Mouse (Mus musculus) gastrocnemius, postnatal 4 days (tissue): ENCODE results near the gene Acads. TPM values are rescaled to one million over a fixed set of nuclear protein-coding genes. Genes with fewer than 3 reads are reported as not detected.
"Not testable (repeated sequence)": the region's sequence is repeated elsewhere in the genome, so short reads cannot be mapped to it uniquely, and the experiment has no call there.

Experiments used
- DNase-seq, 2 experiments: peaks; one replicate each; pipeline ENCODE4 v3.0.0; 2021 to 2022; ENCODE audit warnings: low spot score in 2 of 2, mixed read lengths in 2 of 2
- total RNA-seq, 2 experiments: library from RNA; stranded (reverse); gene quantifications; 2 replicates each; pipeline ENCODE4 v1.2.3; 2021

The Acads gene
- total RNA-seq, 2 experiments from 2014 or later = 74.6 to 78.1 TPM

GRCm38 (mm10) chr5:115074749-115075148 lies 44.4 kb downstream of the Acads start:
- no peak for DNase-seq

GRCm38 (mm10) chr5:115073306-115073705 lies 45.8 kb downstream of the Acads start:
- not testable (repeated sequence) for DNase-seq

- DNase-seq = no peak
Observed at GRCm38 (mm10) chr5:115072143-115072542, 47.0 kb downstream of the Acads start.

- DNase-seq = no peak
Observed at GRCm38 (mm10) chr5:115071096-115071901, 47.8 kb downstream of the Acads start.

- no peak for DNase-seq
Observed at GRCm38 (mm10) chr5:115070457-115070856, 48.7 kb downstream of the Acads start.

GRCm38 (mm10) chr5:115069611-115070010 lies 49.5 kb downstream of the Acads start:
- DNase-seq = no peak

GRCm38 (mm10) chr5:115068671-115069421 lies 50.3 kb downstream of the Acads start:
- no peak for DNase-seq

GRCm38 (mm10) chr5:115066245-115066644 lies 52.9 kb downstream of the Acads start:
- no peak for DNase-seq

GRCm38 (mm10) chr5:115063391-115063790 lies 55.8 kb downstream of the Acads start:
- DNase-seq = no peak

GRCm38 (mm10) chr5:115062566-115062965 lies 56.6 kb downstream of the Acads start:
- DNase-seq = no peak

GRCm38 (mm10) chr5:115060977-115061376 lies 58.2 kb downstream of the Acads start:
- no peak for DNase-seq

Other genes starting within 250 kb of the Acads start
- 1 to 10 TPM; 1.4 to 2.5 TPM for gene Oasl2, start 222.4 kb downstream of the Acads start, total RNA-seq
- gene Oasl1, start 196.1 kb downstream of the Acads start, total RNA-seq = under 1 TPM; 0.52 to 0.71 TPM
- gene 2210016L21Rik, start 177.2 kb downstream of the Acads start, total RNA-seq = 10 to 100 TPM; 34.5 to 34.6 TPM
- not detected for gene Hnf1a, start 148.3 kb downstream of the Acads start, total RNA-seq
- 10 to 100 TPM; 61.2 to 64.0 TPM for gene Sppl3, start 108.2 kb downstream of the Acads start, total RNA-seq
- gene Gm10401, start 21.1 kb downstream of the Acads start, total RNA-seq = not detected
- gene Unc119b, start 15.6 kb upstream of the Acads start, total RNA-seq = 10 to 100 TPM; 19.9 to 20.3 TPM
- 100 to 1,000 TPM; 198 to 217 TPM for gene Mlec, start 38.8 kb upstream of the Acads start, total RNA-seq
- gene Cabp1, start 75.0 kb upstream of the Acads start, total RNA-seq = 1 to 10 TPM; 4.2 to 5.1 TPM
- 10 to 100 TPM; 20.2 to 25.0 TPM for gene Pop5, start 116.5 kb upstream of the Acads start, total RNA-seq
- gene Rnf10, start 153.6 kb upstream of the Acads start, total RNA-seq = 100 to 1,000 TPM; 196 TPM
- gene Coq5, start 160.3 kb upstream of the Acads start, total RNA-seq = 10 to 100 TPM; 57.8 to 64.2 TPM
- 100 to 1,000 TPM; 314 to 330 TPM for gene Dynll1, start 181.7 kb upstream of the Acads start, total RNA-seq
- gene Srsf9, start 207.8 kb upstream of the Acads start, total RNA-seq = 10 to 100 TPM; 38.2 to 42.8 TPM
- 10 to 100 TPM; 19.5 to 21.6 TPM for gene Gatc, start 221.8 kb upstream of the Acads start, total RNA-seq
- gene Triap1, start 221.9 kb upstream of the Acads start, total RNA-seq = 10 to 100 TPM; 19.7 to 22.8 TPM
- 100 to 1,000 TPM; 236 to 243 TPM for gene Cox6a1, start 229.6 kb upstream of the Acads start, total RNA-seq